Mouse (Mus musculus) gastrocnemius, postnatal 4 days (tissue): ENCODE measurements at regions not wholly inside any gene's neighbourhood (a gene's known extent, or its start where the extent isn't known, plus 50 kb on each side); places are given as distances from the start of the nearest gene placed in this dataset.
A peak's percentile ranks its signal among the peaks of the same experiment; 100 is the strongest.

Experiments used
- DNase-seq, 2 experiments: peaks; one replicate each; pipeline ENCODE4 v3.0.0; 2021 to 2022; ENCODE audit warnings: low spot score in 2 of 2, mixed read lengths in 2 of 2

DNA sequence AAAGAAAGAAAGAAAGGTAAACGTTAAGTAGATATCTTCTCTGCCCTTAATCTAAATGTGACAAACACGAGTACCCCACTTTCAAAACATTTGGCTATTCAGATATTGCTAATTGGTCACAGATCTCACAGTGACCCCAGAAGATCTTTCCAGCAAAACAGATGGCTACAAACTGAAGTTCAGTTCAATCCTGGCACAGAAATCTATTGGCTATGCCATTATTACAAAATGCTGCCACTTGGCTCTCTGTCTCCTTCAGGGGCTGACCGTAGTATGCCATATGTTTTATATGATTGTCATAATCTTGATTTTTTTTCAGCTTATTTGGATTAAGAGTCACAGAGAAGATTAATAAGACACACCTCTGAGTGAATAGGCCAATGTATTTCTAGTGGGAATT is 873.2 kb downstream of the Slc22a22 start:
- DNase-seq, result no peak

DNA sequence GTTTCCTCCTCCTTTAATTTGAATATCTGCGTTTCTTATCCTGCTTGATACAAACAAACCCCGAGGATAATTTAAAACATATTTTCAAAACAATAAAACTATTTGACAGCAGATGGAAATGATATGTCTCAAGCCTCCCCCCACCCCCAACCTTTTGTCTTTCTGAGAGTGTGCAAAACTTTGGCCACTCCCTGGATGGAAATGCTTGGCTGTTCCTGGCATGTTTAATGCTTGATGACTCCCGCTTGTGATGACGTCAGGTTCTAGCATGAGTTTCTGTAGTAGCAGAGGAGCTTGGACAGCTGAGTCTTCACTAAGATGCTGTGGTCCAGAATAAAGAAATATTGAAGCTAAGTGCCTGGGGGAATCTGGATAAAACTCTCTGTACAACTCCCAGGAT is 884.8 kb downstream of the Slc22a22 start:
- peak in 1 of 2 experiments; percentile 10 for DNase-seq

DNA sequence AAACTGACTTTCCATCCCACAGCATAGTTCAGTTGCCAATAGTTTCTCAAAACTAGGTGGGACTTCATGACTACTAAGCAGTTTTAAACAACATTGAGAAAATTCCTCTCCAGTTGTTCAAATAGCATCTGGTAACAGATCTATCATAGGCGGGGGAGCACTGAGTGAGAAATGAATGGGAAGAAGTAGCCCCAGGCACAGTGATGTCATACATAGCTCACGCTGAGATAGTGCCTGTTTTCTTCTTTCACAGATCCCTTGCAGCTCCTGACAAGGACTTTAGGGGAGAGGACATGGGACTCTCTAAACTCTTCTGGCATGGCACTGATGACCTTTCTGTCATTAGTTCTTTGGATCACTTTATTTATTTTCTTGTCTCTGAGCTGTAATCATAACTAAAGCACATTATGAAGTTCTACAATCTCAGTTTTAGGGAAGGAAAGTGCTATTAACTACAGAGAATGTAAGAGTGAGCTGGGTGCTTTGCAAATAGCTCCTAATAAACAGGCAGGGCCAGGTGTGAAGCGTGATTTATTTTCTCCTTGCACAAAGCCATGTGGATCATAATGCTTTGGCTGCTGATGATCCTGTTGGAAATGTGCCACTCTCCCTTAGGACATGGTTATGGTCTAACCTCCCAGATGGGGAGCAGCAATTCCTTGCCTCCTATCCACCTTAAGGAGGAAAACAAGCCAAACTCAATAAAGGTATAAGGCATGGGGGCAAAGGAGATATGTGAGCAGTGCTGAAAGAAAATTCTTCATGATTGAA is 896.5 kb downstream of the Slc22a22 start:
- no peak for DNase-seq

DNA sequence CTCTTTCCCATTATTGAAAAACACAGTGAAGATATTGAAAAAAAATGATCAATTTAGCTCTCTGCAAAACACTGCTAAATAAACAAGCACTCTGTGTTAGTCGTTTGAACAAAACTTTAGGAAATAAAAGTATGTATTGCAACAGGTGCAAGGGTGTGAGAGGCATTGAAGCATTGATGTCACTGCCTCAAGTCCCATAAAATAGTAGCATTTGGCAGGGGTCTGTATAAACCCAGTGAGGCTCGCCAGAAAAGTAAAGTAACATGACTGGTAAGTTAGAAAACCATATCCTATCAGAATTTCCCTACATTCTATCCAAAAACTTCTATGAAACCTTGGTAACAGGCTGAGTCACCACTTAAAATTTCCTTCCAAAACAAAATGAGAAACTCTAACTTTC is 914.2 kb downstream of the Slc22a22 start:
- DNase-seq, result no peak

DNA sequence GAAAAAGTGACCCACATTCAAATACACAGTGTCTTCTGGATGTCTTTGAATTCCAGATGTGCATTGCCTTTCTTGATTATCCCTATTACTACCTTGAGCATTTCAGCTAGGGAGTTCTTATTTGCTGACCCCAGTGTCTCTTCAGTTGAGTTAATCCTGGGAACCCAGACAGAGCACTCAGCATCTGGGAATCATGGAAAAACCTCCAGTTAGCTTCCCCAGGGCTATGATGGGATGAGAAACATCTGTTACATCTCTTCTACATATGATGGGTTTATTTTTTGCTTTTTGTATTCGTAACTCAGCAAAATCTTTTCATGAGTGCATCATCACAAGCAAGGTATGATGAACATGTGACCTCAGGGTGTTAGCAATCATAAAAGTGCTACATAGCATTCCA is 914.6 kb downstream of the Slc22a22 start:
- no peak for DNase-seq

DNA sequence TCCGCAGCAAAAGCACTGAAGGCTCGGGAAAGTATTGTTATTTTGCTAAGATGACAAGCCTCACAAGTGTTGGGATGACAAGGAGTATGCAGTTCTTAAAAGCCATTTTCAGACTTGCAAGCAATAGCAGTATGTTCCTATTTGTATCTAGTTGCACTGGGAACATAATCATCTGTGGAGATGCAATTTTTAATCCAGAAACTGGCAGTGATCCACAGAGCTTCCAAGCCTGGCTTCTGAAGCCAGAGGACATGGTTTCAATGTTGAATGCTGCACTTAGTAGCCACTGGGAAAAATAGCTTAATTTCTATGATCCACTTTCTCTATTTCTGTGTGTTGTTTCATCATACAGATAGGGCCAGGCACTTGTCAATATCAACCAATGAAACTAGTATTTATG is 915.3 kb downstream of the Slc22a22 start:
- DNase-seq, result no peak

DNA sequence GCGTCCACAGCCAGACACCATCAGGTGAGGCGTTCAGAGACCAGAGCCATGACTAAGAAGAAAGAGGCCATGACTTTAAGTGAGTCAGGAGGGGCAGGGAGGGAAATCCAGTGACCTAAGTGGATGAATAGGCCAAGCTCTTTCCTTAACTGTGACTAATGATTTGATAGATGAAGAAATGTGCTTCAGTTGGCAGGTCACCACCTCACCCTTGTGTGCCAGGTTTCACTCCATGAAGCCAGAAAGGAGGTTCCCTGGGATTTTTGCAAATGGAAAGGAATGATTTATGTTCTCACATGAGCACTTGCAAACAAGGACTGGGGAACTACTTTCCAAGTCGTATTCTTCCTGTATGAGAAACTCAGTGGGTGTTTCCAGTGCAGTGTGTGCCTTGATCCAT is 923.0 kb downstream of the Slc22a22 start:
- DNase-seq, result no peak

DNA sequence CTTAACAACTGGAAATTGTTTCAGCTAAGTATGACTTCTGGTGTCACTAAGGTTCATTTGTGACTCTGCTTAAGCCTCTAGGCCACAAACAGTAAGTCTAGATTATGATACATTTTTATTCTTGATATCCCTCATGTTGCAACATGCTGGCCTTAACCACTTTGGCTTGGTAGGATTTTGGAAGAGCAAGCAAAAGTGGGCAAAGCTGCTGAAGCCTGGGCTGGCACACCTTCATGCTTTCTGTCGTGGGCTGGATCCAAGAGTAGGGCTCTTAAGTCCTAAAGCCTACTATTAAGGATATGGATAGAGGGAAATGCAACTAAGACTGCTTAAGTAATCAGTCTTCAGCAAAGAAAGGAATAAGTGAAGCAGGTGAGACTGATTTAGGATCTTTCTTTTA is 923.6 kb downstream of the Slc22a22 start:
- no peak for DNase-seq

DNA sequence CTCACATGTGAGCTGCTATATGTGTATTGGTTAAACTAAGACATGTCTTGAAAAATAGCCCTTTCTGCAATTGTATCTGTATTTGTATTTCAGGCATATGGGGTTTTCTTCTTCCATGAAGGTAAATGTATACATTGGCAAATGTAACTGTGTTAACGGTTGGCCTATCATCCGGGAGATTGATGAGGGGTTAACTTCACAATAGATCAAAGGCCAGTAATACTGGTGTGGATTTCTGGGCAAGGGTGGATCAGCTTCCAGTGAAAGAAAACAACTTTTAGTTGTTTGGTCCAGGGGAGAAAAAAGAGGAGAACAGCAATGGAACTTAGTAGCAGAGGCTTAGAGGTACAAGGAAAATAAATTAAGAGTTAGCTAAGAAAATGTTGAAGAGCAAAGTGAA is 945.9 kb downstream of the Slc22a22 start:
- DNase-seq, result no peak

DNA sequence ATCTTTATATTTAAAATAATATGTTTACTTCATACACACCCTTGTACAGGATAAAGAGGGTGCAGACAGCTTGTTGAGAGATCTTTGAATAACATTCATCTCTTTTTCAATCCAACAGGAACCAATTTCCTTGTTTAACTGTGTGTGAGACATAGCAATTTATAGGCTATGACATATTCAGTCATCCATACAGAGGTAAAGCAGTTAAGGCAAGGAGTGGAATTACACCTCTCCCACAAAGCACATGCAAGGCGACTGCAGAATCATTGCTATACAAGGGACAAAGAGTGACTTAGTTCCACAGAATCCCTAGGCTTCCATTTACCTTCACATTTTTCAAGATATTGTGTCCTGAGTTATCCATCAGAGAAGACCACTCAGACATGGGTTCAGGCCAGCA is 959.0 kb downstream of the Slc22a22 start:
- no peak for DNase-seq

DNA sequence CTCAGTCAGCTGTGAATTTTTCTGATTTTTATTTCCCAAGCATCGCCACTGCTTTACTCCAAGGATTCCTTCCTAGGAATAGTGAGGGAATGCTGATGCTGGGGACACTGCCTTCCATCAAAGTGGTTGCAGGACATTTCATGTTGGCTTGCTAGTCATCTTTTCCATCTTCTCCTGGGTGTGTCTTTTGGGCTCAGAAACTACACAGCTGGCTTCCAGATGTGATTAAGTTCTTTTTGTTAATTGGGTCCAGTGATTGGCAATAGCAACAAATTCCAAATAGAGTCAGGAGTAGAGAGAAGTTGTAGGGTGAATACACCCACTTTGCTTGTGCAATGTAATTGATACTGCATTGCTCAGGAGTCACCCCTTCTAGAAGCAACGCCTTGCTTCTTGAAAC is 961.3 kb downstream of the Slc22a22 start:
- no peak for DNase-seq

DNA sequence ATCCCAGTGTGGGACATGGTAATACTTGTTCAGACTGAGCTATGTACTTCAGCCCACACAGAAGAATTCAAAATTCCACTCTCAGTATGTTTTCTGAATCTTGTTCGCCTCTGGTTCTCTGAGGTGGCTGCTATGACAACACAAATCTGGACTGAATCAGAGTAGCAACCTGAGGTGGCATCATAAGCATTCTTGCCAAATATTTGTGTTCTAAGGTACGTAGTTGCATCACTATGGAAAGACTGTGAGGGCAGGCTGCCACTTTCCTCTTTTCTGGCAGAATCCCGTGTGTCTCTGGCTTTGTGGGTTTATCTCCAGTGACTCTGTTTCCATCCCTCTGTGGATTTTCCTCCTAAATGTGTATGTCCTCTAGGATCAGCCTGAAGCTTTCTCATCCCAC is 978.7 kb downstream of the Slc22a22 start:
- DNase-seq, result no peak

DNA sequence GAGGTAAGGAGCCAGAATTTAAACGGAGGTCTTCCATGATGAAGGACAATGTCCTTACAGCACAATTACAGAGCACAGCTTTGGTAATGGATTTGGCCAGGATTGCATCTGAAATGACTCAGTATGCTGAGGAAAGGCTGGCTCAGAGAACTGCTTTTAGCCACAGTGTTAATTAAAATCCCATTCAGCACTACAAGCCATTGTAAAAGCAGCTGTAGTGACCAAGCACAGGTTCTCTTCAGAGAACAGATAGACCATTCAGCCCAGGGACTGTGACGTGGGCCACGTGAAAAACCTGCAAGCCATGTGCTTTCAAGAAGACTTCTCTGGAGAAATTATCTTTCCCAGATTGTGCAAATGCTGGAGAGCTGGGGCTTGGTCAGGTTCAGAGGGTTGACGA is 979.7 kb downstream of the Slc22a22 start:
- DNase-seq, result no peak

DNA sequence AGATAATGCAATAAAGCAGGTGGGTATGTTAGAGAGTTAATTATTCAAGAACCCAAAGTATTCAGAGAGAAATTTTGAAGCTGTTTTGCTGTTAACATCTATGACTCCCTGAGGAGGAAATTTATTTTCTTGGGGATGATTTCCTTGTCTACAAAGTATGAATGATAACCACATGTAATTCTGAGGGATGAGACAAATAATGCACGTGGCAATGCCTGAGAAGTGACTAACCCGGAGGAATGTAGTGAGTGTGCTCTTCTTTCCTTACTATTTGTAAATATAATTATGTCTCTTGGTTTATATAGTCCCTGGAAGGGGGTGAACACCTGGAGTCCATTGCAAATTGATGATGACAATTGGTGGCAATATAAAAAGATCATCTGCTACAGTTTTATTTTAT is 981.1 kb downstream of the Slc22a22 start:
- no peak for DNase-seq

DNA sequence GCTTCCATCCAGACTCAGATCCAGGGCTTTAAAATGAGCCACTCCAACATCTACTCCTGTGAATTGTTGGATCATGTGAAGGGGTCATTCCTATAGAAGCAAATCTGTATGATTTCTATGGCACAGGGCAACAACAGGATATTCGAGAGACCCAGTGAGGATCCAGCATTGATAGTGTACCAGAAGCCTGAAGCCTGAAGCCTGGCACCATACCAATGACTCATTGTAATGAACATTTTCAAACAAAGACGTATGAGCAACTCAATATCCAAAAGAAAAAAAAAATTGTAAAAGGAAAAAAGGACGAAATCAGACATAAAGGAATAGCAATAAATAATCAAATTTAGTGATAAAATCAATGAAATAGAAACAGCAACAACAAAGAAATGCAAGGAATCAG is 991.5 kb downstream of the Slc22a22 start:
- no peak for DNase-seq

DNA sequence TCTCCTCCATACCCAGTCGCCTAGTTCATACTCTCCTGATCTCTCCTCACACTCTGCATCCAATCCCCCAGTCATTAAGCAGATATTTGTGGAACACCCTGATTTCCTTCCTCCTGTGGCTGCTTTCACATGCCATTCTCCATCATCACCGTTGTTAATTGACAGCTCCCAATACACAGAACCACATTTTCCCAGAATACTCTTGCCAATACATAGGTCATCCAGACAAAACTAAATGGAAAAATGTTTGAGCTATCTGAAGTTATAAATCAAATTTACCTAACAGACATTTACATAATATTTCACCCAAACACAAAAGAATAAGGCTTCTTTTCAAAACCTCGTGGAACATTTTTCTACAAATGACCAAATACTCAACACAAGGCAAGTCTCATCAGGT is 992.7 kb downstream of the Slc22a22 start:
- no peak for DNase-seq

DNA sequence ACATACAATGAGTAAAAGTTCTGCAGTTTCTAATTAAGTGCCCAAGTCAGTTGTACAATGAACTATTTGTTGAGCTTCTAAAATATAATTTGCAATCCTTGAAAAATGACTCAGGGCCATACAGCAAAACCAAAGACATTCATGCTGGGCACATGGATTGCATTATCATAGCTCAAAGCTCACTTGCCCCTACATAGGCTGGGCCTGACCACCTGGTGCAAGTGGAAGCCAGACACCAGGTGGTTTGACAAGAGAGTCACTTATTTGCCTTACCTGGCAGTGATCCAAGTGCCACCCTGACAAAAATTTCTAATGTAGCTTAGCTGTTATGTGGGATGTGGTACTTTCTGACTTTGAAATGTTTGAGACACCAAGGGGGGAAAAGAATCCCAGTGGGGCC is 997.7 kb downstream of the Slc22a22 start:
- DNase-seq, result no peak

DNA sequence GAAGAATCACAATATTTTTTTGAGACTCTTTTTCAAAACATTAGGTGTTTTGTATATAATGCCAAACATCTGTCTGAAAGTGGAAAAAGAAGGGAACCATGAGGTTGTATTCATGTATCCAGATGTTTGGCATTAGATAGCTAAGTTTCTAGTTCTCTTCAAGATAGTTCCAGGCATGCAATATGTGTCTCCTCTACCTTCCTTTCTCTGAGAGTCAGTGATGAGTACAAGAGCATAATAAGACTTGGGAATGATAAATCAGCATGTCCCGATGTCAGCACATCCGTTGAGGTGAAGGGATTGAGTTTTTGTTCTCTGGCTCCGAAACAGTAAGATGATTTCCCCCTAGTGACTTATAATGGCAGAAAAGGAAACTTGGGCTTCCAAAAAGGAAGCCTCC is 998.4 kb downstream of the Slc22a22 start:
- DNase-seq, result no peak

DNA sequence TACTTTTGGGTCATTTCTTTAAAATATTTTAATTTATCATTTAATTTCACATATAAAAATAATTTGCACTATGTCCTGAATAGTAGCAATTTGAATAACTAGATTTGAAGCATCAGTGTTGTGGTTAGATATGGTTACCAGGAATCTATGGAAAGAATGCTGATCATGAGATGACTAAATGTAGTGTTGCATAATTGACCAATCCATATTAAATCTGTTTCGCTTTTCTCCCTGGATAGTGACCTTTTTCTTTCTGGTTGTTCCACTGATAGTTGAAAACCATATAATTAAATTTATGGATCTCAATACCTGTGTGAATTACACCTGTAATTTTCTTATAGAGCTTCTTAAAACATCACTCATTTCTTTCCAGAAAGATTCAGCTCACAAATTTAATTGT is 1003.7 kb downstream of the Slc22a22 start:
- DNase-seq, result no peak

DNA sequence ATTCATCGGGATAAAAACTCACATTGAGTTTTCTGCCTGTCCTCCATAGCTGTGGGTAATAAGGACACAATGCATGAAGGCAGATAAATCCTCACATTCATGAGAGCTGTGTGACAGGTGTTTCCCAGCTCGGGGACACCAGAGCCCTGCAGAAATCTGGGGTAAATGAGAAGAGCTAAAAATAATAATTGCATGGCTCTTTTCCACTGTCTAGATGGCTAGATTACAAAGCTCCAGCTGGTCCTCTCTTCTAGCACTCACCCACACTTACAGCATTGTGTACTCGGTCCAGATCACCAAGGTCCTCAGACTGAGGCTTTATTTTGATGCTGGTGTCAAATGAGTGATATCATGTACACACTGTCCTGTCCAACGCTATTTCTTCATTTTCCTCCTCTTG is 1025.5 kb downstream of the Slc22a22 start:
- DNase-seq, result no peak

DNA sequence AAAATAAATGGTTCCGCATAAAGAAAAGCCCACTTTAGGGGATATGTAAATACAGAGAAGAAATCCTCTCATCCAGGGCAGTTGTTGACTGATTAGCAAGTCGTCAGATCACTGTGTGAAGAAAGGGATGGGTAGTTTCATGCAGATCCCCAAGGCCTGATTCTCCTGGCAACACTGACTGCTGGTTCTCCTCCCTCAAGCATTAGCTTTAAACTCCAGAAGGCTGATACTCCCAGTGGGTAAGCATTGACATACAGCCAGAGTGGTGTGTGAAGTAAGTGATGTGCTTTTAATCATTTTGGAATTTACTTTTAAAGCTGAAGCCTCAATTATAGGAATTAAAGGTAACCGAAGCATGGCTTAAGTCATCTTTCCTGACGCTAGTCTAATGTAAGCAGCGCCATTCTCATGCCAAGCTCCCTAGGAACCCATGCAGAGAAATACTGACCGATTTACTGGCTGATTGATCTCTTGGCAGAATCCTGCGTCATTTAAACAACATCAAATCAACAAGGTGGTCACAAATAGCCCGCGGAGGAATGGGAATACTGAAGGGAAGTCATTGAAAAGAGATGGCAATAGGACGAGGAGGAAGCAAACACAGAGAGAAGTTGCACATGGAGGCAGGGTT is 1029.3 kb downstream of the Slc22a22 start:
- DNase-seq, result peak in 1 of 2 experiments; percentile 9

DNA sequence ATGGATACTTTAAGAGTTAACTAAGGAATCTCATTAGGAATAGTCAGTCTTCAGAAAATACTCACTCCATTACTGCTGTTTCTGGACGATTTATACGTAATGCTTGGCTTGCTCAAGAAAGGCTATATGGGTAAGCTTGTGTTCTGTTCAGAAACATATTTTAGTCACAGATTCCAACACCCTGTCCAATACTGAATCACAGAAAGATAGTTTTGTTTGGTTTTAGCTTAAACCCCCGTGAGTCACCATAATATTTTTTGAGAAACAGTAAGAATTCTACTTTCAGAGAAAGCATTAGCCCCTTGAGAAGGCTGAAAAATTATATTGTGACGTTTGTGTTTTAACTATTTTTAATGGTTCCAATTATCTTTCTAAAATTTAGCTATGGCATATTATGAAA is 1037.3 kb downstream of the Slc22a22 start:
- no peak for DNase-seq

DNA sequence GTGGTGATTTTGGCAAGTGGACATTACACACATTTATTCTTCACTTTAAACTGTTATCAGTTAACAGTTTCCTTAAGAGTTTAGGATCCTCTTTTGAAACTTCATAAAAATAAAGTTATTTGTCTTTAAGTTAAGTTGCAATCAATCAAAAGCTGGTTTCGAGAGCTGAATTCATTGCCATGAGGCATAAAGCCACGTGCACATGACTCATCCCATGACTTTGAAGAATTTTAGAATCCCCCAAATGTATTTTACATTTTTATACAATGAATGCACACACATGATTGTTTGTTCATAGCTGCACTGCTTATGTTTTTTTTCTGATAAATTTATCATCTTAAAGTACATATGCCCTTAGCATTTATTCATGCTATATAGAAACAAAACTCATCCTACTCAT is 1039.1 kb downstream of the Slc22a22 start:
- DNase-seq, result no peak
